In genomic region chr11:121702111-121702894, GRCm38 (mm10) we compare ENCODE assay signal across 8 mouse cellular contexts. TPM values are rescaled to one million over a fixed set of nuclear protein-coding genes. Genes with fewer than 3 reads are reported as not detected.
DNase-seq lines count a peak whose midpoint lies in the region; ATAC-seq lines count a peak whose summit lies in the region.

No protein-coding gene starts in this region.

- peak; percentile 33 for ATAC-seq in inflammation-experienced regulatory T-cells, adult 6 months
- ATAC-seq in megakaryocyte progenitor cell, adult 5-6 weeks (replicated peaks; ENCODE audit: poor library complexity), result peak; percentile 74

- DNase-seq in adrenal gland, adult (ENCODE audit: inconsistent age in 2 of 2, low spot score in 1 of 2), result peak; percentile 97 to 99
- peak; percentile 87 for DNase-seq in embryo, embryonic 10.5 days (ENCODE audit: low spot score)
- DNase-seq in gastrocnemius, postnatal 14 days, result peak; percentile 94
- peak; percentile 71 to 92 for DNase-seq in left cerebral cortex, postnatal 10 days (ENCODE audit: extremely low spot score in 1 of 2, low spot score in 2 of 2)
- DNase-seq in right cerebral cortex, postnatal 10 days (ENCODE audit: low spot score in 2 of 2), result peak; percentile 87 to 89
- peak; percentile 90 for DNase-seq in yolk sac, embryonic 10.5 days (ENCODE audit: low spot score)

- intact Hi-C loops in gastrocnemius, postnatal 14 days (cut with DNase I; ENCODE audit: low total_unique reads), result no loop called here
- intact Hi-C loops in left cerebral cortex, postnatal 10 days (cut with DNase I), result no loop called here

RNA-seq across cellular contexts. Expression of gene Metrnl, which starts 1.0 kb away (rescaled TPM):
- 10 to 100 TPM in 1 of 2 experiments, 1 to 10 TPM in 1; 8.9 to 15.3 TPM for total RNA-seq in gastrocnemius, postnatal 14 days (2021)
- 1 to 10 TPM in 2 of 3 experiments, under 1 TPM in 1; 0.55 to 3.0 (median 2.1) TPM for polyA plus RNA-seq in inflammation-experienced regulatory T-cells, adult 6 months (2017; shearing (Covaris generic))
- total RNA-seq in left cerebral cortex, postnatal 10 days (2021), result 1 to 10 TPM; 5.4 to 9.2 TPM
- total RNA-seq in megakaryocyte progenitor cell, adult 5-6 weeks (2015), result 1.3 and 1.7 TPM in 2 replicates
- 0.87 and 0.91 TPM in 2 replicates for total RNA-seq in megakaryocyte progenitor cell, adult 5-6 weeks (2017)

RNA-seq across cellular contexts. Expression of gene B3gntl1, which starts 29.4 kb away (rescaled TPM):
- total RNA-seq in gastrocnemius, postnatal 14 days (2021), result 1 to 10 TPM; 2.3 to 2.8 TPM
- 10 to 100 TPM in 2 of 3 experiments, 1 to 10 TPM in 1; 6.4 to 12.1 (median 10.7) TPM for polyA plus RNA-seq in inflammation-experienced regulatory T-cells, adult 6 months (2017; shearing (Covaris generic))
- 1 to 10 TPM; 6.9 to 7.0 TPM for total RNA-seq in left cerebral cortex, postnatal 10 days (2021)
- 3.2 and 6.6 TPM in 2 replicates for total RNA-seq in megakaryocyte progenitor cell, adult 5-6 weeks (2015)
- 8.0 and 8.6 TPM in 2 replicates for total RNA-seq in megakaryocyte progenitor cell, adult 5-6 weeks (2017)

Comparison
In these comparisons a context has a peak if more than half of its experiments do, and no peak if none do; other contexts are left out.
1. Peak in every context shown above with its lines: DNase-seq and ATAC-seq.